Mouse (Mus musculus) megakaryocyte-erythroid progenitor cell, adult 5-6 weeks (primary cell): Measurements from ENCODE around the gene Gadd45b. TPM values are rescaled to one million over a fixed set of nuclear protein-coding genes. Genes with fewer than 3 reads are reported as not detected.

Source experiments
- ATAC-seq: replicated peaks from 2 replicates; pipeline ENCODE4 v1.8.0; 2016; ENCODE audit warnings: mild to moderate bottlenecking, inconsistent platforms; ENCODE audit not compliant: severe bottlenecking, poor library complexity, low FRiP score, low TSS enrichment
- total RNA-seq, 2 experiments: library from RNA; stranded (forward) in 1 of 2; stranded (reverse) in 1 of 2; fragments of 200-1000, 215-1000 nt in 1 of 2; fragments of >200 nt in 1 of 2; fragmentation: Nextera tagmentation in 1 of 2; gene quantifications; 2 replicates each; pipeline ENCODE4 v1.2.3; 2014 to 2017

Gene Gadd45b
- total RNA-seq, 2 experiments from 2014 or later = 8.7 TPM; not detected in 1

DNA sequence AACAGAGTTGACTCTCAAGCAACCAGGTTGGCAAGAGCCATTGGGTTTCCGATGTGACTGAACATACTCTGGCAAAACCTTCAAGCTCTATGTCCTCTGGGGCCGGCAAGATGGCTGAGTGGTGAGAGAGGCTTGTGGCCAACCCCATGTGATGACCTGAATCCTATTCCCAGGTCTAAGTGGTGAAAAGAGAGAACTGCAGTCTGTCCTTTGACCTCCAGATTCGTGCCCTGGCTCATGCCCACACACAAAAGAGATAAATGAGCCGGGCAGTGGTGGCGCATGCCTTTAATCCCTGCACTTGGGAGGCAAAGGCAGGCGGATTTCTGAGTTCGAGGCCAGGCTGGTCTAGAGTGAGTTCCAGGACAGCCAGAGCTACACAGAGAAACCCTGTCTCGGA is 40.3 kb downstream of the Gadd45b start:
- ATAC-seq = no peak

DNA sequence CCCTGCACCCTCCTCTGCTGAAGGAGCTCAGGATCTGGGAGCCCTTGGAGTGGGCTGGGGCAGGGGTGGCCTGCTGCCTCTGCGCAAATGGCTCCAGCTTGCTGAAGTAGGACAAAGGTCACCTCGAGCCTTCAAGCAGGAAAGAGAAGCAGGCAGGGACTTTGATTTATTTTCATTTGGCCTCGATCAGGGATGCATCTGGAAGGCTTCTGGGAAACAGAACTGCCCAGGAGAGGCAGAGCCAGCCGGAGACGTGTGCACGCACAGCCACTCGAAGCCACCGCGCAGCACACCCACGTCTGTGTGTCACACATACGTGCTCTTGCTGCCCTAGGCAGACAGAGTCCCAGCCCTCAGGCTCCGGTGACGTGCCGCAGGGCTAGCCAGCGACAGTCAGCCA is 41.7 kb downstream of the Gadd45b start:
- no peak for ATAC-seq

DNA sequence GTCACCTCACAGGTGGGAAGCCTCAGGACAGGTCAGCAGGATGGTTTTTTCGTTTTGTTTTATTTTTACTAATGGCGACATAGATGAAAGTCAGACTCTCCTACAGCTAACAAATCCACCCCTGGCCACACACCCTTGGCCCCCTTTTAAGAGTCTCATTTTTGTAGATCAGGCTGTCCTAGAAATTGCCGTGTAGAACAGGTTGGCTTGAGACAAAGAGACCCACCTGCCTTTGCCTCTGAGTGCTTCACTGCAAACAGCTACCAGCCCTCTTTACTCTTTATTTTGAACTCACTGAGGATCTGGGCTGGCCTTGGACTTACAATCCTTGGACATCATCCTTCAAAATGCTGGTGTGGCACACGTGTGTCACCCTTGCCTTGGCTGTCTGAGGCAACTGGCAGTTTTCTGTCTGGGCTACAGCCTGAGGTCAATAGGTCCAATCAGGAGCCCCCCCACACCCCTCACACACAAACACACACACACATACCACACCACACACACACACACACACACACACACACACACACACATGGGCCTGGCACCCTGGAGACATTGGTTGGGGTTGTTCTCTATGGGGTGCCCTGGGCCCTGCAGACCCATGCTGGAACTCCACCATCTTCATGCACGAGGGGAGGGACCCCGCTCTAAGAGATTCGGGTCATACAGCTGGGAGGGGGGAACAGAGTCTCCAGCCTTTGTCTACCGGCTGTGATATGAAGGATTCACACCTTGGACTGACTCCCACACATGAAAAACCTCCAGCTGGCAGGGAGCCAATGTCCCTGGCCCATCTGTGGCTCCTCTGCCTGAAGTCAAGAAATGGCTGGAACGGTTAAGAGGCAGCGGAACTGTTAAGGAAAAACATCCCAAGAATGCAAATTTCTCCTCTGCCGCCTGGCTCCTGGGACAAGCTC is 42.5 kb downstream of the Gadd45b start:
- no peak for ATAC-seq

DNA sequence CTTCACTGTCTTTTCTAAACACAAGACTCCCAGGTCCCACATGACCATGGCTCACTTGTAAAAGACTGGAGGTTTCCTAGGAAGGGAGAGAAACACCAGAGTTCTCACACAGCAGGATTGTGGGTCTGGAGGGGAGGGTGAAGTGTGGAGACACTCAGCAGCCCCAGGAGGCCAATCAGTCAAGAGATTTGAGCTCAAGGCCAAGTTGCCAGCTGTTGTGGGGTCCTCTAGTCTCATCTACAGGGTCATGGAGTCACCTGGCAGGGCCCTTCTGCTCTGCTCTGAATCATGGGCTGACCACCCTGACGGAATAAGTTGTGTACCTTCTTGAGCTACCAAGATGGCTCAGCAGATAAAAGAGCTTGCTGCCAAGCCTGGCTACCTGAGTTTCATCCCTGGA is 43.8 kb downstream of the Gadd45b start:
- ATAC-seq = no peak

DNA sequence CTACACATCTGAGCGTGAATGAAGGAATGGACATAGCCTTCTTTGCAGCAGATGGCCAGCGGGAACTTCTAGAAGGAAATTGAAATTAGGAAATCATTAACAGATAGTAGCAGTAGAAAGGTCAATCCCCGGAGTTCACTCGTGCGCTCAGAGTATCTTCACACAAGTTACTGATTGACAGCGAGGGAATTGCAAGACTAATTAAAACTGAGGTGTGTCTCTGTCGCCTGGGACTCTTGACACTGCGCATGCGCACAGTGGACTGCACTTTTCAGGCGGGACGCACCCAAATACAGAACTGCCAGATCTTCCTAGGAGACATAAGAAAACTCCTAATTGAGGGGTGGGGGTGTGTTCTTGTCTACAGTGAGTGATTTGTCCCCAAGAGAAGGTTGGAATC is 45.6 kb downstream of the Gadd45b start:
- no peak for ATAC-seq

DNA sequence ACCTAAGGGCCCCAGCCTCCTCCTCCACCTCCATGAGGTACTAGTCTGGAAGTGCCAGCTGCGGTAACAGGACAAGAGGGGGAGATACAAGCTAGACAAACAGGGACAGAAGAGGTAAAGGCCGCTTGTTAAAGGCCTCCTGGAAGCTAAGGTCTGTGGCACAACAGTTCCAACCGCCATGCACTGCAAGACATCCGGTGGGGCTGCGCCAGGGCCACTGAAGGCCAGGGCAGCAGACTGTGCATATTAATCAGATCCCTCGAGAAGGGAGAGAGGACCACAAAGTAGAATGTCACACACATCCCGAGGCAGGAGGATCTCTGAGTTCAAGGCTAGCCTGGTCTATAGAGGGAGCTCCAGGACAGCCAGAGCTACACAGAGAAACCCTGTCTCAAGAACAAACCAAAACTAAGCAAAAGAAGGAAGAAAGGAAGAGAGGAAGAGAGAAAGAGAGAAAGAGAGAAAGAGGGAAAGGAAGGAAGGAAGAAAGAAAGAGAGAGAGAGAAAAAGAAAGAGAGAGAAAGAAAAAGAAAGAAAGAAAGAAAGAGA is 51.8 kb downstream of the Gadd45b start:
- ATAC-seq = no peak

Other genes with a start within 250 kb of the Gadd45b start
- 22.8 and 29.1 TPM in 2 replicates for gene Mob3a, start 228.1 kb upstream of the Gadd45b start, total RNA-seq (2014; fragmentation: Nextera tagmentation)
- gene Mob3a, start 228.1 kb upstream of the Gadd45b start, total RNA-seq (2017) = 30.5 and 38.6 TPM in 2 replicates
- 22.8 and 26.4 TPM in 2 replicates for gene Izumo4, start 227.9 kb upstream of the Gadd45b start, total RNA-seq (2014; fragmentation: Nextera tagmentation)
- gene Izumo4, start 227.9 kb upstream of the Gadd45b start, total RNA-seq (2017) = 3.0 and 4.5 TPM in 2 replicates
- 54.1 and 79.5 TPM in 2 replicates for gene Ap3d1, start 187.8 kb upstream of the Gadd45b start, total RNA-seq (2014; fragmentation: Nextera tagmentation)
- 36.6 and 37.8 TPM in 2 replicates for gene Ap3d1, start 187.8 kb upstream of the Gadd45b start, total RNA-seq (2017)
- gene Dot1l, start 174.9 kb upstream of the Gadd45b start, total RNA-seq (2014; fragmentation: Nextera tagmentation) = 67.0 and 83.2 TPM in 2 replicates
- 9.9 and 14.0 TPM in 2 replicates for gene Dot1l, start 174.9 kb upstream of the Gadd45b start, total RNA-seq (2017)
- 97.7 and 118 TPM in 2 replicates for gene Sf3a2, start 131.9 kb upstream of the Gadd45b start, total RNA-seq (2014; fragmentation: Nextera tagmentation)
- 24.1 and 27.1 TPM in 2 replicates for gene Sf3a2, start 131.9 kb upstream of the Gadd45b start, total RNA-seq (2017)
- 114 and 155 TPM in 2 replicates for gene Plekhj1, start 131.4 kb upstream of the Gadd45b start, total RNA-seq (2014; fragmentation: Nextera tagmentation)
- gene Plekhj1, start 131.4 kb upstream of the Gadd45b start, total RNA-seq (2017) = 41.1 and 51.5 TPM in 2 replicates
- gene Amh, start 124.8 kb upstream of the Gadd45b start, total RNA-seq (2014; fragmentation: Nextera tagmentation) = 0.59 TPM in 1 of 2 replicates, not detected in the other
- gene Amh, start 124.8 kb upstream of the Gadd45b start, total RNA-seq (2017) = not detected in 2 replicates
- gene Jsrp1, start 116.6 kb upstream of the Gadd45b start, total RNA-seq (2014; fragmentation: Nextera tagmentation) = not detected in 2 replicates
- not detected in 2 replicates for gene Jsrp1, start 116.6 kb upstream of the Gadd45b start, total RNA-seq (2017)
- 1,436 and 1,526 TPM in 2 replicates for gene Oaz1, start 103.4 kb upstream of the Gadd45b start, total RNA-seq (2014; fragmentation: Nextera tagmentation)
- gene Oaz1, start 103.4 kb upstream of the Gadd45b start, total RNA-seq (2017) = 220 and 353 TPM in 2 replicates
- 1.6 TPM in 1 of 2 replicates, not detected in the other for gene Lingo3, start 86.0 kb upstream of the Gadd45b start, total RNA-seq (2014; fragmentation: Nextera tagmentation)
- not detected in 2 replicates for gene Lingo3, start 86.0 kb upstream of the Gadd45b start, total RNA-seq (2017)
- gene Lsm7, start 74.9 kb upstream of the Gadd45b start, total RNA-seq (2014; fragmentation: Nextera tagmentation) = 291 and 326 TPM in 2 replicates
- gene Lsm7, start 74.9 kb upstream of the Gadd45b start, total RNA-seq (2017) = 401 and 445 TPM in 2 replicates
- gene Sppl2b, start 74.8 kb upstream of the Gadd45b start, total RNA-seq (2014; fragmentation: Nextera tagmentation) = 116 and 117 TPM in 2 replicates
- 45.6 and 65.4 TPM in 2 replicates for gene Sppl2b, start 74.8 kb upstream of the Gadd45b start, total RNA-seq (2017)
- gene Tmprss9, start 58.2 kb upstream of the Gadd45b start, total RNA-seq (2014; fragmentation: Nextera tagmentation) = 0.22 TPM in 1 of 2 replicates, not detected in the other
- not detected in 2 replicates for gene Tmprss9, start 58.2 kb upstream of the Gadd45b start, total RNA-seq (2017)
- gene Timm13, start 29.1 kb upstream of the Gadd45b start, total RNA-seq (2014; fragmentation: Nextera tagmentation) = 206 and 233 TPM in 2 replicates
- gene Timm13, start 29.1 kb upstream of the Gadd45b start, total RNA-seq (2017) = 27.7 and 49.2 TPM in 2 replicates
- 14.9 and 24.4 TPM in 2 replicates for gene Lmnb2, start 11.8 kb upstream of the Gadd45b start, total RNA-seq (2014; fragmentation: Nextera tagmentation)
- gene Lmnb2, start 11.8 kb upstream of the Gadd45b start, total RNA-seq (2017) = 24.0 and 29.0 TPM in 2 replicates
- 1.5 and 3.6 TPM in 2 replicates for gene Gng7, start 84.9 kb downstream of the Gadd45b start, total RNA-seq (2014; fragmentation: Nextera tagmentation)
- 0.14 and 0.46 TPM in 2 replicates for gene Gng7, start 84.9 kb downstream of the Gadd45b start, total RNA-seq (2017)
- not detected in 2 replicates for gene Diras1, start 95.6 kb downstream of the Gadd45b start, total RNA-seq (2014; fragmentation: Nextera tagmentation)
- not detected in 2 replicates for gene Diras1, start 95.6 kb downstream of the Gadd45b start, total RNA-seq (2017)
- 7.0 TPM in 2 replicates for gene Slc39a3, start 107.4 kb downstream of the Gadd45b start, total RNA-seq (2014; fragmentation: Nextera tagmentation)
- 3.4 and 7.2 TPM in 2 replicates for gene Slc39a3, start 107.4 kb downstream of the Gadd45b start, total RNA-seq (2017)
- 59.4 and 61.4 TPM in 2 replicates for gene Sgta, start 130.1 kb downstream of the Gadd45b start, total RNA-seq (2014; fragmentation: Nextera tagmentation)
- gene Sgta, start 130.1 kb downstream of the Gadd45b start, total RNA-seq (2017) = 34.2 and 41.6 TPM in 2 replicates
- gene Thop1, start 140.0 kb downstream of the Gadd45b start, total RNA-seq (2014; fragmentation: Nextera tagmentation) = 40.7 and 52.0 TPM in 2 replicates
- 46.0 and 58.3 TPM in 2 replicates for gene Thop1, start 140.0 kb downstream of the Gadd45b start, total RNA-seq (2017)
- gene Creb3l3, start 168.8 kb downstream of the Gadd45b start, total RNA-seq (2014; fragmentation: Nextera tagmentation) = not detected in 2 replicates
- not detected in 2 replicates for gene Creb3l3, start 168.8 kb downstream of the Gadd45b start, total RNA-seq (2017)
- gene Map2k2, start 175.8 kb downstream of the Gadd45b start, total RNA-seq (2014; fragmentation: Nextera tagmentation) = 111 and 122 TPM in 2 replicates
- gene Map2k2, start 175.8 kb downstream of the Gadd45b start, total RNA-seq (2017) = 38.7 and 50.2 TPM in 2 replicates
- 33.4 and 34.4 TPM in 2 replicates for gene Zbtb7a, start 205.1 kb downstream of the Gadd45b start, total RNA-seq (2014; fragmentation: Nextera tagmentation)
- 8.5 and 15.9 TPM in 2 replicates for gene Zbtb7a, start 205.1 kb downstream of the Gadd45b start, total RNA-seq (2017)
- 14.8 and 15.2 TPM in 2 replicates for gene Pias4, start 237.8 kb downstream of the Gadd45b start, total RNA-seq (2014; fragmentation: Nextera tagmentation)
- gene Pias4, start 237.8 kb downstream of the Gadd45b start, total RNA-seq (2017) = 5.4 and 20.8 TPM in 2 replicates
- gene Eef2, start 246.6 kb downstream of the Gadd45b start, total RNA-seq (2014; fragmentation: Nextera tagmentation) = 1,282 and 1,455 TPM in 2 replicates
- gene Eef2, start 246.6 kb downstream of the Gadd45b start, total RNA-seq (2017) = 1,743 and 1,799 TPM in 2 replicates